Mouse (Mus musculus): ENCODE measurements around the gene Ndufb6.
"Not testable (repeated sequence)": the region's sequence is repeated elsewhere in the genome, so short reads cannot be mapped to it uniquely, and the experiment has no call there.

Ndufb6 gene

DNA sequence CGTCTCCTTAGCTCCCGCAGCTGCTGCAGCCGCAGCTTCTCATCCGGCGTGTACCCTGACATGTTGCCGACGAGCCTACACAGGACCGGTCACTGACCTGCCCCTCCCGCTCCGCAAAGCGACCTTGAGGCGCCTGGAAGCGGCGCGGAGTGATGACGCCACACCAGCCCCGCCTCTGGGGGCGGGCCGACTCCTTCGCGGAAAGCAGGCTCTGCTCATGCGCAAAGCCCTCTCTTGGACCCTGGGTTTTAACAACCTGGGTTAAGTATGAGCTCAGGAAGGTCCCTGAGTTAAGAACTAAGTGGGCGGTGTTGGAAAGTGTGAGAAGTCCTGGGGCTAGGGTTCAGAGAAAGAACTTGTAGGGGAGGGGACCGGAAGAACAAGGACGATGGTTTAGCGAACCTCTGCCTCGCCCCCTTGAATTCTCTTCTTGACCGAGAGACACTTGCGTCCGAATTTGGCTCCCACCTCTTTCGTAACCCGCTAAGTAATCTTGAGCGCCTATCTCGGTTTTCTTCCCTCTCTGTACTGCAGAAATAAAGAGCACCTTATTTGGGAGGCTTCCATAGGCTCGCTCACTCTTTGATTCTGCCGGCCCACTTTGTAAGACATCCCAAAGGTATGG lies at the start of gene Ndufb6:
Gene Ndufb6 (minus strand): TSS at position 146 of the 625 bp plus-strand sequence.
- peak; percentile 61 to 87 for DNase-seq (ENCODE audit: low read depth in 1 of 2, low spot score in 2 of 2)

- DNase-seq (ENCODE audit: low read depth in 1 of 2, low spot score in 2 of 2), result no peak
Measured at GRCm38 (mm10) chr4:40327161-40327560, 47.9 kb upstream of the Ndufb6 start.

GRCm38 (mm10) chr4:40324620-40325019 lies 45.4 kb upstream of the Ndufb6 start:
- DNase-seq (ENCODE audit: low read depth in 1 of 2, low spot score in 2 of 2), result no peak

DNA sequence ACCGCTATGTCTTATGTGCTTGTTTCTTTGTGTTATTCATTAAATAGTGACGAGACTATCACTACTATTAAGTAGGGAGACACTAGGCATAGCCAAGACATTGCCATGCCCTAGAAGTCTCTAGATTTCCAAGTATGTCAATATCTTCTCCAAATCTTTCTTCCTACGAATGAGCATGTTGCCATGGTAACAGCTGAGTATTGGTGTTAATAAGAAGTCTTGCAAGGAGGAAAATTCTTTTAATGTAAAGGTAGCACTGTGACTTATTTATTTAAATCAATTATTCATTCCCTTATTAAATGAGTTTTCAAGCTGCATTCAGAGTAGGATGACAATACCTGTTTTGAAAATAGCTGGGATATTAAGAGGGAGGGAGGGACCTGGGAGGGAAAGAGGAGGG lies 38.2 kb upstream of the Ndufb6 start:
- DNase-seq (ENCODE audit: low read depth in 1 of 2, low spot score in 2 of 2), result no peak

- peak; percentile 16 to 28 for DNase-seq (ENCODE audit: low read depth in 1 of 2, low spot score in 2 of 2)
Measured at GRCm38 (mm10) chr4:40313026-40313425, 33.8 kb upstream of the Ndufb6 start.

GRCm38 (mm10) chr4:40312213-40312612 lies 33.0 kb upstream of the Ndufb6 start:
- DNase-seq (ENCODE audit: low read depth in 1 of 2, low spot score in 2 of 2), result no peak

- DNase-seq (ENCODE audit: low read depth in 1 of 2, low spot score in 2 of 2), result no peak
Measured at GRCm38 (mm10) chr4:40310796-40311383, 31.7 kb upstream of the Ndufb6 start.

- no peak for DNase-seq (ENCODE audit: low read depth in 1 of 2, low spot score in 2 of 2)
Measured at GRCm38 (mm10) chr4:40309682-40310081, 30.5 kb upstream of the Ndufb6 start.

DNA sequence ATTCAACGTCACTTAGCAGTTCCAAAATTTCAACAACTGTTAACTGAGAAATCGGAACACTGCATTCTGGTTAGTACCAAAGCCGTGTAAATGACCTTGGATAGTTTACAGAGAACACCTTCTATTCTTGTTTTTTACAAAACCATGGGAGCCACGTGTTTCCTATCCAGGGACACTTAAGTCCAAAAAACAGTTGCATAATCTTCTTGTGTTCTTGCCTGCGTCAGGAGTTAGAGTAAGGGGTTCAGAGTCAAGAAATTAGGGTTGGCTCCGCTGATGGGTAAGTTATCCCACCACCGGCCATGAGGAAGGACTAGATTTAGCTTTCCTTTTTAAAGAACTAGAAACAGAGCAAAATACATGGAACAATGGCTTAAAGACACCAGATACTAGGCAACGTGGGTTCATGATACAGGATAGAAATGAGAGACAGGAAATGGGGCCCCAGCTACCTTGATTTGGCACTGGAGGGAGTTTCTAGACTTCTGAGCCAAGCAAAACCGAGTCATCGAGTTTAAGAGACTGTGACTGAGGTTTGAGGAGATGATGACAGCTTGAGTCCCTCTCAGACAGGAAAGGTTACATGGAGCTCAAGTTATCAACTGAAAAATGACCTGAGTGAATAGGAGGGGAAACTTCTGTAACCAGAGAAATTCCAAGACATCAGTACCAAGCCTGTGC lies 23.4 kb upstream of the Ndufb6 start:
- DNase-seq (ENCODE audit: low read depth in 1 of 2, low spot score in 2 of 2), result no peak

- DNase-seq (ENCODE audit: low read depth in 1 of 2, low spot score in 2 of 2), result peak; percentile 23 to 34
Measured at GRCm38 (mm10) chr4:40301076-40301789, 22.0 kb upstream of the Ndufb6 start.

DNA sequence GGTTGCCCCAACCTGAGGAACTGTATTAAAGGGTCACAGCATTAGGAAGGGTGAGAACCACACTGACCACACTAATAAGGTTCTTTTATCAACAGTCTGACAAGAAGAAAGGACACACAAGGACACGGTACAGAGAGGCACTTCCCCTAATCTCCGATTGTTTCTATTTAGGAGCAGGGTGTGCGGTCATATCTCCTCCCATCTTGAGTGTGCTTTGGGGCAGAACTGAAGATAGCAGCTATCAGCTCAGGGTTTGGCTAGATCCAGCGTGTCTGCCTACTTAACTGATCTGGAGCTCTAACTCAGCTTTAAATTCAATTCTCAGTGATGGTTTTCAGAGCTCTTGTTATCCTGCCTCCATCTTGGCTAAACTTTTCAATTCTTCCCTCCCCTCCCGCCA lies 19.9 kb upstream of the Ndufb6 start:
- DNase-seq (ENCODE audit: low read depth in 1 of 2, low spot score in 2 of 2), result no peak

DNA sequence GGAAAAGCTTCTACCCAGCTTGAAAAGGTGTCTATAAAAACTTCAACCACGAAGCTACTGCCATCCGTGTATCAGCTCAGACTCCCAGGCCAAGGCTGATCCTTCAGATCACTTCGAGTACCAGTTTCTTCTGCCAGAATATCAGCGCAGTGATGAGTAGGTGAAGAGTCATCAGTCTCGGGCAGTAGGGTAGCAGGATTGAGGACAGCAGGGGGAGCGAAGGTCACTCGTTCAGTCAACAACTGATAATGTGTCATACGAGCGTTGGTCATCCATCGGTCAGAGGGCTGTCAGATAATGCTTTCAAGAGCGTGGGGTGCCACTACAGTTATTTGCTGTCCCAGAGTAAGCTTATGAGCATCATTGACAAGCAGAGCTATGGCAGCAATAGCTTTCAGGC lies 12.3 kb upstream of the Ndufb6 start:
- not testable (repeated sequence) for DNase-seq (ENCODE audit: low read depth in 1 of 2, low spot score in 2 of 2)

DNA sequence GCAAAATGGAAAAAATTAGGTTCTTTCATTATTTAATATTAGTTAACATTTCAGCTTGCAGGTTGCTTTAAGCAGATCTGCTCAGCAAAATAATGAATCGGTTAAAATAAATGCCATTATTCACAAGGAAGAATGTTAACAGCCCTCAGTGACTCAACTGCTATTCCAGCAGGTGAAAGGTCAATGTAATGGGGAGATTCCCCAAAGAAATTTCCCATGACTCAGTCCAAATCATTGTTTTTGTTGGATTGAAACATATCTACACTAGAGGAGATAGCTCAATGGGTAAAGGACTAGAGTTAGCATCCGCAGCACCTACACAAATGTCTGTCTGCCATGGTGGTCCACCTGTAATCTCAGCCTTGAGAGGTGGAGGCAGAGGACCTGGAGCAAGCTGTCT lies 9.8 kb upstream of the Ndufb6 start:
- DNase-seq (ENCODE audit: low read depth in 1 of 2, low spot score in 2 of 2), result no peak

- DNase-seq (ENCODE audit: low read depth in 1 of 2, low spot score in 2 of 2), result no peak
Measured at GRCm38 (mm10) chr4:40287415-40287814, 8.2 kb upstream of the Ndufb6 start.

GRCm38 (mm10) chr4:40285582-40285981 lies 6.4 kb upstream of the Ndufb6 start:
- DNase-seq (ENCODE audit: low read depth in 1 of 2, low spot score in 2 of 2), result peak in 1 of 2 experiments; percentile 25

- no peak for DNase-seq (ENCODE audit: low read depth in 1 of 2, low spot score in 2 of 2)
Measured at GRCm38 (mm10) chr4:40278880-40279275, 343 bp downstream of the Ndufb6 start.

DNA sequence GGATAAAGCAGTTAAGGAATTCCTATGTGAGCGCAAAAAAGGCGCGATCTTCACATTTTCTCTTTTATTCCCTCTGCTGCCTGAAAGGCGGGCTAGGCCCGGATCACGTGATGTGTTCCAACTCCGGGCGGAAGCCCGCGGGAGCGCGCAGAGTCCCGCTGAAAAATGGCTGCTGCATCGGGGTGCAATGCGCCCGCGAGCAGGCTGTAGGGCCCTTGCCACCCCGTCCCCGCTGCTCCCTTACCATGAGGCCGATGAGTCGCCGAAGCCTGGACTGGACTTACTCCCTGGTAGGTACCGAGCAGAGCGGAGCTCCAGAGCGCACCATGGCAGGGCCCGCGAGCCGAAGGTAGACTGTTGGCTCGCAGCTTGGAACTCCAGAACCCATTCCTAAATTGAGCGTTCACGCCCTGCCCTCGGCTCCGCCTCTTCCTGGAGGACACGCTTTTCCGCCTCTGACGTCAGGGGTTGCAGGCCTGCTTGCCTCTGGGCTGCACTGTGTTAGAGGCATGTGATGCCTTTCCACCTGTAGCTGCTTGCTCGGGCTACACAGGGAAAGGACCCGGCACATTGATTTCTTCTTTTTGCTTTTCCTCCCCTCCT lies 9.7 kb downstream of the Ndufb6 start, which contains the start of the genes Smim27 and Topors:
Gene Smim27 (plus strand): TSS at position 150 of the 603 bp plus-strand sequence.
Gene Topors (minus strand): TSS at position 421 of the 603 bp plus-strand sequence.
- DNase-seq (ENCODE audit: low read depth in 1 of 2, low spot score in 2 of 2), result peak; percentile 88

- DNase-seq (ENCODE audit: low read depth in 1 of 2, low spot score in 2 of 2), result no peak
Measured at GRCm38 (mm10) chr4:40268835-40269234, 10.4 kb downstream of the Ndufb6 start.

- peak; percentile 45 to 67 for DNase-seq (ENCODE audit: low read depth in 1 of 2, low spot score in 2 of 2)
Measured at GRCm38 (mm10) chr4:40268204-40268813, 10.9 kb downstream of the Ndufb6 start.

- no peak for DNase-seq (ENCODE audit: low read depth in 1 of 2, low spot score in 2 of 2)
Measured at GRCm38 (mm10) chr4:40267681-40268080, 11.5 kb downstream of the Ndufb6 start.

- DNase-seq (ENCODE audit: low read depth in 1 of 2, low spot score in 2 of 2), result no peak
Measured at GRCm38 (mm10) chr4:40264321-40264720, 14.9 kb downstream of the Ndufb6 start.
